Mouse (Mus musculus): ENCODE data around the gene Klhl34.

Klhl34 gene

GRCm38 (mm10) chrX:157818207-157818920 lies at the start of gene Klhl34:
Klhl34 (plus strand) TSS chrX:157818435.
- in situ Hi-C loops (cut with MboI; ENCODE audit: low sequenced_read_pairs), result no loop called here

- in situ Hi-C loops (cut with MboI; ENCODE audit: low sequenced_read_pairs), result no loop called here
These were observed 16.6 kb upstream of the Klhl34 start for GRCm38 (mm10) chrX:157801669-157802068.

- in situ Hi-C loops (cut with MboI; ENCODE audit: low sequenced_read_pairs), result no loop called here
These were observed 8.5 kb upstream of the Klhl34 start for GRCm38 (mm10) chrX:157809721-157810120.

- in situ Hi-C loops (cut with MboI; ENCODE audit: low sequenced_read_pairs), result no loop called here
These were observed 546 bp upstream of the Klhl34 start for GRCm38 (mm10) chrX:157817571-157818206.

GRCm38 (mm10) chrX:157818921-157819260 lies 656 bp downstream of the Klhl34 start:
- in situ Hi-C loops (cut with MboI; ENCODE audit: low sequenced_read_pairs), result no loop called here

GRCm38 (mm10) chrX:157829983-157830382 lies 11.7 kb downstream of the Klhl34 start:
- in situ Hi-C loops (cut with MboI; ENCODE audit: low sequenced_read_pairs), result no loop called here

Measured in CH12F3 (cell line).